Comparison of ENCODE assay signal across 27 mouse cellular contexts in genomic region chr4:45766774-45767173, GRCm38 (mm10). TPM values are rescaled to one million over a fixed set of nuclear protein-coding genes. Genes with fewer than 3 reads are reported as not detected.
DNase-seq lines count a peak whose midpoint lies in the region; ATAC-seq and TF ChIP-seq lines count a peak whose summit lies in the region.
"Had no signal": no experiment of that assay in that cellular context is flagged by ENCODE, and none has a peak within 500 bp of the region (broad histone marks: within the 10 kb centered on the region; RNA-seq: fewer than 3 reads in every experiment).

No protein-coding gene starts in this region.

- H3K9me3 ChIP-seq in heart, embryonic 14.5 days (ENCODE audit: control insufficient read depth, low read length), result no peaks in the 10 kb centered on the region
- H3K9me3 ChIP-seq in lung, embryonic 14.5 days (ENCODE audit: low read depth, low read length), result no peaks in the 10 kb centered on the region
- no peaks in the 10 kb centered on the region for H3K9me3 ChIP-seq in CH12.LX (replicated peaks; ENCODE audit: low read length)
- H3K9me3 ChIP-seq: embryonic facial prominence, embryonic 12.5 days; midbrain, embryonic 13.5 days; neural tube, embryonic 12.5 days had no signal

- ATAC-seq in heart, embryonic 14.5 days (ENCODE audit: insufficient number of reproducible peaks, insufficient read depth, low FRiP score, low read depth), result 0 out of 2 replicates have a peak, but pooled peaks have one; percentile 35
- peak; percentile 37; the same call in 1 of the 2 replicates for ATAC-seq in lung, embryonic 14.5 days (ENCODE audit: insufficient read depth)
- ATAC-seq: forebrain, embryonic 16.5 days; liver, postnatal 0 days had no signal

- no peak overlapping the region for H3K27ac ChIP-seq in heart, embryonic 14.5 days (replicated peaks in 1 of 2; ENCODE audit: control insufficient read depth in 1 of 2, insufficient read depth in 1 of 2, low read depth in 2 of 2, low read length in 2 of 2)
- H3K27ac ChIP-seq in lung, embryonic 14.5 days (ENCODE audit: low read depth), result no peak overlapping the region
- no peak overlapping the region for H3K27ac ChIP-seq in CH12.LX (ENCODE audit: insufficient read depth, low read depth)
- H3K27ac ChIP-seq: embryonic facial prominence, embryonic 12.5 days; midbrain, embryonic 13.5 days; neural tube, embryonic 12.5 days had no signal

- no peak for TF ChIP-seq EP300 in CH12.LX (IDR thresholded peaks at IDR 0.05; ENCODE audit: low read length)

- peak; percentile 66 for TF ChIP-seq CTCF in lung, embryonic 14.5 days (IDR thresholded peaks at IDR 0.05; ENCODE audit: low read depth)
- TF ChIP-seq CTCF in CH12.LX (conservative IDR thresholded peaks at IDR 0.05 in 1 of 2, IDR thresholded peaks at IDR 0.05 in 1 of 2; ENCODE audit: low read depth in 2 of 2, low read length in 2 of 2), result peak in 1 of 2 experiments; percentile 54; a peak in 2 of 4 replicates

- peak; percentile 61 for TF ChIP-seq RAD21 in CH12.LX (IDR thresholded peaks at IDR 0.05; ENCODE audit: low read depth, low read length)

- no peak for DNase-seq in heart, postnatal 10 days
- DNase-seq in lung, embryonic 14.5 days, result peak; percentile 66
- DNase-seq in lung, postnatal 14 days, result no peak
- DNase-seq in CH12.LX (ENCODE audit: extremely low read depth) (peak; percentile 24), MN1 (ENCODE audit: low spot score) (peak; percentile 72), liver (no peak)
- DNase-seq: adrenal gland, postnatal 10 days; cerebellum, adult 2 months; cerebellum, postnatal 25 days; gastrocnemius, postnatal 14 days; heart, adult 11 months; kidney, adult 9 months; kidney, postnatal 25 days; layer of hippocampus, postnatal 36 days; liver, postnatal 0 days; retina, postnatal 1 day; right cerebral cortex, postnatal 25 days; thymus, postnatal 25 days had no signal

- no peak overlapping the region for H3K9ac ChIP-seq in heart, embryonic 14.5 days (ENCODE audit: low read length)
- no peak overlapping the region for H3K9ac ChIP-seq in lung, embryonic 14.5 days
- H3K9ac ChIP-seq in CH12.LX (ENCODE audit: insufficient read depth, low read depth), result no peak overlapping the region
- H3K9ac ChIP-seq: embryonic facial prominence, embryonic 12.5 days; liver, postnatal 0 days; midbrain, embryonic 13.5 days; neural tube, embryonic 12.5 days had no signal

- H3K4me3 ChIP-seq in heart, embryonic 14.5 days (ENCODE audit: control insufficient read depth in 1 of 2, insufficient read depth in 1 of 2, low read depth in 1 of 2, low read length in 2 of 2), result no peak overlapping the region
- no peak overlapping the region for H3K4me3 ChIP-seq in lung, embryonic 14.5 days (ENCODE audit: low read depth, low read length)
- H3K4me3 ChIP-seq in CH12.LX (replicated peaks in 1 of 3; ENCODE audit: low read depth in 2 of 3, low read length in 2 of 3, poor library complexity in 1 of 3), result no peak overlapping the region
- H3K4me3 ChIP-seq: embryonic facial prominence, embryonic 12.5 days; megakaryocyte, embryonic 14.5 days; midbrain, embryonic 13.5 days; neural tube, embryonic 12.5 days had no signal

- H3K4me1 ChIP-seq in heart, embryonic 14.5 days (ENCODE audit: control insufficient read depth in 2 of 2, insufficient read depth in 2 of 2, low read length in 2 of 2), result peaks cover 69 to 83% of the 10 kb centered on the region in 2 experiments
- H3K4me1 ChIP-seq in lung, embryonic 14.5 days (ENCODE audit: insufficient read depth), result peaks cover 46% of the 10 kb centered on the region
- H3K4me1 ChIP-seq in CH12.LX (ENCODE audit: control insufficient read depth in 1 of 2, insufficient read depth in 2 of 2), result peaks cover 0 to 27% of the 10 kb centered on the region in 2 experiments; a peak in 2 of 4 replicates

- no peak overlapping the region for H3K4me2 ChIP-seq in heart, embryonic 14.5 days (ENCODE audit: low read length)
- H3K4me2 ChIP-seq in lung, embryonic 14.5 days, result no peak overlapping the region
- H3K4me2 ChIP-seq in CH12.LX (ENCODE audit: insufficient read depth, low read depth, poor library complexity, severe bottlenecking), result no peak overlapping the region
- H3K4me2 ChIP-seq: liver, embryonic 11.5 days had no signal

- H3K36me3 ChIP-seq in heart, embryonic 14.5 days (ENCODE audit: control insufficient read depth, insufficient read depth, low read length), result no peaks in the 10 kb centered on the region
- no peaks in the 10 kb centered on the region for H3K36me3 ChIP-seq in lung, embryonic 14.5 days (ENCODE audit: insufficient read depth)
- no peaks in the 10 kb centered on the region for H3K36me3 ChIP-seq in CH12.LX (replicated peaks in 1 of 2; ENCODE audit: control insufficient read depth in 1 of 2, insufficient read depth in 1 of 2, low read length in 1 of 2)
- H3K36me3 ChIP-seq: embryonic facial prominence, embryonic 12.5 days; midbrain, embryonic 13.5 days; neural tube, embryonic 12.5 days had no signal

- no peak for TF ChIP-seq POLR2A in CH12.LX (IDR thresholded peaks at IDR 0.05; ENCODE audit: low read depth, low read length)

- intact Hi-C loops in heart, postnatal 10 days (cut with DNase I), result no loop called here

- H3K27me3 ChIP-seq in heart, embryonic 14.5 days (ENCODE audit: control insufficient read depth, insufficient read depth, low read length), result peaks cover 2% of the 10 kb centered on the region; the same call in 1 of the 2 replicates
- H3K27me3 ChIP-seq in lung, embryonic 14.5 days (ENCODE audit: insufficient read depth, low read length), result peaks cover 10% of the 10 kb centered on the region
- no peaks in the 10 kb centered on the region for H3K27me3 ChIP-seq in CH12.LX (replicated peaks)

- dilution Hi-C loops in CH12.LX (cut with MboI; ENCODE audit: extremely low pct_ligation_motif_present, extremely low pct_unique_long_range_greater_than_20kb, low sequenced_read_pairs), result no loop called here

- WGBS in heart, embryonic 14.5 days, result 57% methylated on average over 7 of the region's 7 CpGs
- 44% methylated on average over 7 of the region's 7 CpGs for WGBS in lung, embryonic 14.5 days

- H3K79me2 ChIP-seq in CH12.LX (replicated peaks; ENCODE audit: control insufficient read depth, extremely low read depth, insufficient read depth, poor library complexity, severe bottlenecking), result no peaks in the 10 kb centered on the region

- in situ Hi-C loops in CH12.LX (cut with MboI; ENCODE audit: low pct_ligation_motif_present, low pct_unique_long_range_greater_than_20kb, low sequenced_read_pairs), result loop anchor here (5.0 to 10.0 kb wide), 3 partner anchors 34 to 352 kb away; partner anchors contain the start of gene Shb

TF ChIP-seq in CH12.LX, 34 proteins besides CTCF, POLR2A, EP300 and RAD21:
- TF ChIP-seq USF2 (conservative IDR thresholded peaks at IDR 0.05; ENCODE audit: low read depth, low read length) (no peak), MEF2A (IDR thresholded peaks at IDR 0.05; ENCODE audit: borderline replicate concordance, low read depth, low read length) (no peak), UBTF (IDR thresholded peaks at IDR 0.05; ENCODE audit: low read depth, low read length) (no peak), SMC3 (IDR thresholded peaks at IDR 0.05; ENCODE audit: low read depth, low read length) (peak; percentile 54), SIN3A (IDR thresholded peaks at IDR 0.05; ENCODE audit: low read length) (no peak), MYC (IDR thresholded peaks at IDR 0.05; ENCODE audit: low read depth, low read length) (no peak), ETS1 (conservative IDR thresholded peaks at IDR 0.05; ENCODE audit: low read depth, low read length) (no peak)

RNA-seq across cellular contexts. Expression of gene Aldh1b1, which starts 32.0 kb away (rescaled TPM):
- polyA plus RNA-seq in heart, embryonic 14.5 days (2014; fragmentation: Nextera tagmentation; extraction: Ambion mirVana), result 68.7 and 75.0 TPM in 2 replicates
- 10 to 100 TPM; 44.4 to 45.5 TPM for total RNA-seq in heart, postnatal 10 days (2021)
- 0.83 and 2.6 TPM in 2 replicates for polyA plus RNA-seq in lung, embryonic 14.5 days (2014; fragmentation: Nextera tagmentation; extraction: Ambion mirVana)
- total RNA-seq in CH12.LX (2012; rRNA removed), result 4.6 and 4.9 TPM in 2 replicates
- total RNA-seq in CH12.LX (2014; rRNA removed), result 6.7 and 8.3 TPM in 2 replicates
- 6.4 and 7.1 TPM in 2 replicates for polyA plus RNA-seq in CH12.LX (2012; ENCODE audit: insufficient read length, low read depth)
- polyA plus RNA-seq: C2C12 had no signal

RNA-seq across cellular contexts. Expression of gene Igfbpl1, which starts 59.9 kb away (rescaled TPM):
- 5.9 TPM in 2 replicates for polyA plus RNA-seq in heart, embryonic 14.5 days (2014; fragmentation: Nextera tagmentation; extraction: Ambion mirVana)
- total RNA-seq in heart, postnatal 10 days (2021), result 1 to 10 TPM; 2.6 to 3.8 TPM
- 0.11 and 0.26 TPM in 2 replicates for polyA plus RNA-seq in lung, embryonic 14.5 days (2014; fragmentation: Nextera tagmentation; extraction: Ambion mirVana)
- total RNA-seq in CH12.LX (2012; rRNA removed) (not detected in 2 replicates), CH12.LX (2014; rRNA removed) (not detected in 2 replicates)
- polyA plus RNA-seq in CH12.LX (2012; ENCODE audit: insufficient read length, low read depth), result not detected in 2 replicates
- total RNA-seq: gastrocnemius, postnatal 14 days had no signal
- polyA plus RNA-seq: C2C12; liver, postnatal 0 days; spleen, adult 2 months had no signal

Comparison
In these comparisons a context has a peak if more than half of its experiments do, and no peak if none do; other contexts are left out.
1. DNase-seq: peak in lung, embryonic 14.5 days (single experiment), CH12.LX (single experiment) and MN1 (single experiment); none in heart, postnatal 10 days (0 of 2), lung, postnatal 14 days (single experiment) and liver (single experiment).